In genomic region chr7:142435524-142435923, GRCm38 (mm10) we compare ENCODE assay signal across 8 mouse cellular contexts. TPM values are rescaled to one million over a fixed set of nuclear protein-coding genes. Genes with fewer than 3 reads are reported as not detected.
DNase-seq lines count a peak whose midpoint lies in the region; ATAC-seq and TF ChIP-seq lines count a peak whose summit lies in the region.

No protein-coding gene starts in this region.

- no peak overlapping the region for H3K4me3 ChIP-seq in forebrain, postnatal 0 days (ENCODE audit: low read depth, low read length)
- no peak overlapping the region for H3K4me3 ChIP-seq in kidney, adult 2 months (ENCODE audit: insufficient read depth, low read depth, low read length)
- no peak overlapping the region for H3K4me3 ChIP-seq in limb, embryonic 10.5 days

- no peaks in the 10 kb centered on the region for H3K4me1 ChIP-seq in forebrain, postnatal 0 days (ENCODE audit: insufficient read depth)
- no peaks in the 10 kb centered on the region for H3K4me1 ChIP-seq in kidney, adult 2 months (ENCODE audit: control insufficient read depth, insufficient read depth, low read length)
- H3K4me1 ChIP-seq in limb, embryonic 10.5 days, result peaks cover 26% of the 10 kb centered on the region

- no peak overlapping the region for H3K9ac ChIP-seq in forebrain, postnatal 0 days

- TF ChIP-seq CTCF in forebrain, postnatal 0 days (IDR thresholded peaks at IDR 0.05; ENCODE audit: low read depth), result peak; percentile 76
- TF ChIP-seq CTCF in kidney, adult 2 months (conservative IDR thresholded peaks at IDR 0.05; ENCODE audit: insufficient read depth, insufficient read length, low read depth, low read length), result peak; percentile 84

- DNase-seq in urinary bladder, postnatal 36 days (ENCODE audit: low spot score in 2 of 2), result peak; percentile 58 to 76
- DNase-seq in urinary bladder, postnatal 10 days (ENCODE audit: low spot score), result no peak
- DNase-seq in cerebellum, adult 11 months, result peak; percentile 64
- DNase-seq in forebrain, postnatal 0 days, result peak; percentile 61
- peak; percentile 66 for DNase-seq in kidney, adult 2 months
- peak; percentile 67 for DNase-seq in limb, embryonic 10.5 days (ENCODE audit: low spot score)
- peak; percentile 76 for DNase-seq in testis, postnatal 10 days (ENCODE audit: low spot score)

- no peak for TF ChIP-seq POLR2A in kidney, adult 2 months (IDR thresholded peaks at IDR 0.05; ENCODE audit: low read depth, low read length)

- no peaks in the 10 kb centered on the region for H3K9me3 ChIP-seq in forebrain, postnatal 0 days (ENCODE audit: low read length)
- no peaks in the 10 kb centered on the region for H3K9me3 ChIP-seq in limb, embryonic 10.5 days (replicated peaks)

- no peak overlapping the region for H3K27ac ChIP-seq in forebrain, postnatal 0 days (ENCODE audit: low read depth, low read length)
- H3K27ac ChIP-seq in kidney, adult 2 months (ENCODE audit: insufficient read depth, low read depth, low read length), result no peak overlapping the region
- peak overlapping the region; percentile 77; the same call in 1 of the 2 replicates for H3K27ac ChIP-seq in limb, embryonic 10.5 days

- WGBS in forebrain, postnatal 0 days, result 24% methylated on average over 4 of the region's 4 CpGs
- 23% methylated on average over 4 of the region's 4 CpGs for WGBS in kidney, adult 2 months
- WGBS in limb, embryonic 10.5 days, result 19% methylated on average over 4 of the region's 4 CpGs

- no peaks in the 10 kb centered on the region for H3K36me3 ChIP-seq in forebrain, postnatal 0 days (ENCODE audit: insufficient read depth)
- no peaks in the 10 kb centered on the region for H3K36me3 ChIP-seq in kidney, adult 2 months (ENCODE audit: control insufficient read depth, insufficient read depth, low read length)
- no peaks in the 10 kb centered on the region for H3K36me3 ChIP-seq in limb, embryonic 10.5 days

- ATAC-seq in forebrain, postnatal 0 days, result no peak; the same call in 1 of the 2 replicates
- peak; percentile 70 for ATAC-seq in monocyte, adult 5-6 weeks (replicated peaks; ENCODE audit: insufficient number of reproducible peaks, low FRiP score, low TSS enrichment, poor library complexity, severe bottlenecking)

- no peaks in the 10 kb centered on the region for H3K27me3 ChIP-seq in forebrain, postnatal 0 days (ENCODE audit: insufficient read depth, low read length)
- H3K27me3 ChIP-seq in kidney, adult 2 months (replicated peaks; ENCODE audit: control insufficient read depth, insufficient read depth, low read length), result no peaks in the 10 kb centered on the region
- no peaks in the 10 kb centered on the region for H3K27me3 ChIP-seq in limb, embryonic 10.5 days (ENCODE audit: low read depth, poor library complexity, severe bottlenecking)

- no peak overlapping the region for H3K4me2 ChIP-seq in forebrain, postnatal 0 days (ENCODE audit: low read depth)

RNA-seq across cellular contexts. Expression of gene Syt8, which starts 0.9 kb away (rescaled TPM):
- not detected in 2 replicates for total RNA-seq in forebrain, postnatal 0 days (2014; rRNA removed)
- polyA plus RNA-seq in forebrain, postnatal 0 days (2015; fragmentation: Nextera tagmentation; extraction: Ambion mirVana), result not detected in 2 replicates
- polyA plus RNA-seq in kidney, adult 2 months (2012; rRNA removed), result 1.8 and 3.3 TPM in 2 replicates
- 0.25 TPM in 1 of 2 replicates, not detected in the other for polyA plus RNA-seq in limb, embryonic 10.5 days (2016; fragmentation: Nextera tagmentation; extraction: Ambion mirVana)
- not detected in 3 replicates for total RNA-seq in monocyte, adult 5-6 weeks (2017)

RNA-seq across cellular contexts. Expression of gene Tnni2, which starts 6.1 kb away (rescaled TPM):
- 0.33 and 2.8 TPM in 2 replicates for total RNA-seq in forebrain, postnatal 0 days (2014; rRNA removed)
- polyA plus RNA-seq in forebrain, postnatal 0 days (2015; fragmentation: Nextera tagmentation; extraction: Ambion mirVana), result 0.21 and 1.5 TPM in 2 replicates
- 0.54 and 103 TPM in 2 replicates for polyA plus RNA-seq in kidney, adult 2 months (2012; rRNA removed)
- polyA plus RNA-seq in limb, embryonic 10.5 days (2016; fragmentation: Nextera tagmentation; extraction: Ambion mirVana), result 2.4 and 3.6 TPM in 2 replicates
- total RNA-seq in monocyte, adult 5-6 weeks (2017), result 7.5 to 20.6 TPM (median 11.3 TPM) in 3 replicates

RNA-seq across cellular contexts. Expression of gene Lsp1, which starts 25.1 kb away (rescaled TPM):
- 5.7 and 7.9 TPM in 2 replicates for total RNA-seq in forebrain, postnatal 0 days (2014; rRNA removed)
- polyA plus RNA-seq in forebrain, postnatal 0 days (2015; fragmentation: Nextera tagmentation; extraction: Ambion mirVana), result 5.5 and 6.4 TPM in 2 replicates
- 22.2 and 39.8 TPM in 2 replicates for polyA plus RNA-seq in kidney, adult 2 months (2012; rRNA removed)
- 28.7 and 31.1 TPM in 2 replicates for polyA plus RNA-seq in limb, embryonic 10.5 days (2016; fragmentation: Nextera tagmentation; extraction: Ambion mirVana)
- 1,011 to 1,374 TPM (median 1,247 TPM) in 3 replicates for total RNA-seq in monocyte, adult 5-6 weeks (2017)

RNA-seq across cellular contexts. Expression of gene Ctsd, which starts 47.7 kb away (rescaled TPM):
- 243 and 366 TPM in 2 replicates for total RNA-seq in forebrain, postnatal 0 days (2014; rRNA removed)
- 313 and 338 TPM in 2 replicates for polyA plus RNA-seq in forebrain, postnatal 0 days (2015; fragmentation: Nextera tagmentation; extraction: Ambion mirVana)
- polyA plus RNA-seq in kidney, adult 2 months (2012; rRNA removed), result 830 and 897 TPM in 2 replicates
- 121 and 132 TPM in 2 replicates for polyA plus RNA-seq in limb, embryonic 10.5 days (2016; fragmentation: Nextera tagmentation; extraction: Ambion mirVana)
- 304 to 518 TPM (median 326 TPM) in 3 replicates for total RNA-seq in monocyte, adult 5-6 weeks (2017)

RNA-seq across cellular contexts. Expression of gene Gm49369, which starts 53.1 kb away (rescaled TPM):
- 21.2 and 45.2 TPM in 2 replicates for total RNA-seq in forebrain, postnatal 0 days (2014; rRNA removed)
- polyA plus RNA-seq in forebrain, postnatal 0 days (2015; fragmentation: Nextera tagmentation; extraction: Ambion mirVana), result 0.60 TPM in 1 of 2 replicates, not detected in the other
- 0.36 TPM in 1 of 2 replicates, not detected in the other for polyA plus RNA-seq in kidney, adult 2 months (2012; rRNA removed)
- polyA plus RNA-seq in limb, embryonic 10.5 days (2016; fragmentation: Nextera tagmentation; extraction: Ambion mirVana), result 0.63 and 1.1 TPM in 2 replicates
- total RNA-seq in monocyte, adult 5-6 weeks (2017), result 242 to 452 TPM (median 290 TPM) in 3 replicates
